Mouse (Mus musculus): ENCODE results near the gene Retnlg. TPM values are rescaled to one million over a fixed set of nuclear protein-coding genes. Genes with fewer than 3 reads are reported as not detected.

Retnlg gene
- total and polyA plus RNA-seq, 3 experiments, result not detected

DNA sequence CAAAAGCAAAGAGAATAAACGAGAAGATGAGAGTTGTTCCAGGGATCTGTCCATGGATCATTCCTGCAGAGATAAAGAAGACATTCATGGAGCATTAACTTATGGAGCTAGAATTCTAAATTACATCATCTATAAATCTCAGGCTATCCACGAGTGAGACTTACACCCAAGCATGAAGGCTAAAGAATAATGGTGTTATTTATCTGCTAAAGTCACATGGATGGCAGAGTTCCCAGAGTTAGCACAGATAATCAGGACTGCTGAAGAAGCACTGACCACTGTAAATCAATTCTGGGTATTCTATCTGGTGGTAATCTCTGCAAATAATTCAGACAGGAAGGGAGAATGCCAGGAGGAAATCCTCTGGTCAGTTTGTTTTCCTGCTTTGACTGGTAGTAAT, 18.3 kb downstream of the Retnlg start:
- no peak for ATAC-seq (ENCODE audit: extremely low read depth, insufficient number of reproducible peaks, low FRiP score, poor library complexity, severe bottlenecking)

DNA sequence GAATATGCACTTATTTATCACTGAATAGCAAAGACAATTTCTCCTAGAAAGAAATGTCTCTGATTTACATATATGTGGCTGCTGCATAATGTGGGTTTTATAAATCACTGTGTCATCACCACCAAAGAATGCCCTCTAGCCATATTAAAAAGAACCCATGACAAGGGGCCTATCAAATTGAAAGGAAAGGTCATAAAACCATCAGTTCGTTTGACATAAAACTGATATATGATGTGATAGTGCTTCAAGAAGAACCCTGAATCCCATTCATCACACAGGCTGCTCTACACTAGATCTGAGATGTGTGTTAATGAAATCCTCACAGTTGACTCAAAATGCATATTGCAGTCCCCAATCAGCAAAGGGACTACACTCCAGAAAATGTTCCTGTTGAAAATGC, 27.4 kb downstream of the Retnlg start:
- Histone ChIP-seq H3K4me1 (ENCODE audit: insufficient read depth, low read depth, low read length) (peaks cover 9% of the 10 kb centered on the region; the same call in 1 of the 2 replicates), H3K27me3 (ENCODE audit: insufficient read depth, low read length) (no peaks in the 10 kb centered on the region), H3K9me3 (replicated peaks) (no peaks in the 10 kb centered on the region), H3K36me3 (replicated peaks) (no peaks in the 10 kb centered on the region), H3K4me3 (ENCODE audit: low read depth, low read length) (no peak overlapping the region)
- DNase-seq (ENCODE audit: low spot score) (no peak), ATAC-seq (ENCODE audit: extremely low read depth, insufficient number of reproducible peaks, low FRiP score, poor library complexity, severe bottlenecking) (no peak)
- TF ChIP-seq TAL1 (conservative IDR thresholded peaks at IDR 0.05; ENCODE audit: low read depth, low read length) (no peak), POLR2AphosphoS5 (IDR thresholded peaks at IDR 0.05; ENCODE audit: insufficient replicate concordance, low read depth, low read length) (no peak), CTCF (IDR thresholded peaks at IDR 0.05; ENCODE audit: low read depth, low read length) (no peak), GATA1 (IDR thresholded peaks at IDR 0.05; ENCODE audit: borderline replicate concordance, low read length) (no peak), GATA2 (IDR thresholded peaks at IDR 0.05; ENCODE audit: borderline replicate concordance, low read depth, low read length) (no peak)

More for the DNA sequence above, 18.3 kb downstream of the Retnlg start:
- Histone ChIP-seq H3K36me3 (replicated peaks) (no peaks in the 10 kb centered on the region), H3K9me3 (replicated peaks) (no peaks in the 10 kb centered on the region), H3K4me1 (ENCODE audit: insufficient read depth, low read depth, low read length) (no peaks in the 10 kb centered on the region), H3K4me3 (ENCODE audit: low read depth, low read length) (no peak overlapping the region), H3K27me3 (ENCODE audit: insufficient read depth, low read length) (no peaks in the 10 kb centered on the region)
- DNase-seq (ENCODE audit: low spot score), result no peak
- TF ChIP-seq TAL1 (conservative IDR thresholded peaks at IDR 0.05; ENCODE audit: low read depth, low read length) (no peak), GATA2 (IDR thresholded peaks at IDR 0.05; ENCODE audit: borderline replicate concordance, low read depth, low read length) (no peak), POLR2AphosphoS5 (IDR thresholded peaks at IDR 0.05; ENCODE audit: insufficient replicate concordance, low read depth, low read length) (no peak), GATA1 (IDR thresholded peaks at IDR 0.05; ENCODE audit: borderline replicate concordance, low read length) (no peak), CTCF (IDR thresholded peaks at IDR 0.05; ENCODE audit: low read depth, low read length) (no peak)

DNA sequence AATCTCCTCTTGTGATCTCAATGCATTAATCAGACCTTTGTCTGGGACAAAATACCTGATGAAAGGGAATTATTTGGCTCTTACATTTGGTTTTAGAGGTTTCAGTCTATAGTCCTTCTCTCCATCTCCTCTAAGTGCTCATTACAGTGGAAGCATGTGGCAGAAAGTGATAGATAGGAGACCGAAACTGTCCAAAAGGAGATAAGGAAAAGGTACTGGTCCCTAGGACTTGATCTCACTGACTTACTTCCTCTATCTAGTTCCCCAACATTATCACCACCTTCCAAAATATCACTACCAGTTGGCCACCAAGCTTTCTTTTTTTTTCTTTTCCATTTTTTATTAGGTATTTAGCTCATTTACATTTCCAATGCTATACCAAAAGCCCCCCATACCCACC, 38.8 kb downstream of the Retnlg start:
- H3K27me3 ChIP-seq (ENCODE audit: insufficient read depth, low read length), result no peaks in the 10 kb centered on the region
- H3K4me3 ChIP-seq (ENCODE audit: low read depth, low read length), result no peak overlapping the region
- H3K4me1 ChIP-seq (ENCODE audit: insufficient read depth, low read depth, low read length), result peaks cover 27% of the 10 kb centered on the region
- TF ChIP-seq POLR2AphosphoS5 (IDR thresholded peaks at IDR 0.05; ENCODE audit: insufficient replicate concordance, low read depth, low read length) (no peak), TAL1 (conservative IDR thresholded peaks at IDR 0.05; ENCODE audit: low read depth, low read length) (peak; percentile 89)
- no peaks in the 10 kb centered on the region for H3K9me3 ChIP-seq (replicated peaks)
- DNase-seq (ENCODE audit: low spot score), result peak; percentile 45
- no peaks in the 10 kb centered on the region for H3K36me3 ChIP-seq (replicated peaks)
- peak; percentile 100 for ATAC-seq (ENCODE audit: extremely low read depth, insufficient number of reproducible peaks, low FRiP score, poor library complexity, severe bottlenecking)

DNA sequence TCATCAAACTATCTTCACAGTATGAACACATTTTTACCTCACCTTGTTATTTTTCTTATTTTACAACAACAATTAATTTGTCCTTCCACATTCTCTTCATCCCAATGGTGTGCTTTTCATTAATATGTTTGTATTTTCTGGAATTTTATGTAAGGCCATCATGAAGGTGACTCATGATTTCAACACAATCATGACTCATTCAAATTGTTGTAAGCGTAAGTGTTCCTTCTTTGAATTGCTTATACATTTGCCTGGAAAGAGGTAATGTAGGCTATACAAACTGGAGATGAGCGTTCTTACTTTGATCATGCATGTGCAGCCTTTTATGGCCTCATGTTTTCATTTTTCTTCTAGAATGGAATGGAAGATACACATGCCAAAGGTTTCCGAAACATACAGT, 40.8 kb downstream of the Retnlg start:
- Histone ChIP-seq H3K27me3 (ENCODE audit: insufficient read depth, low read length) (no peaks in the 10 kb centered on the region), H3K36me3 (replicated peaks) (no peaks in the 10 kb centered on the region), H3K9me3 (replicated peaks) (no peaks in the 10 kb centered on the region), H3K4me1 (ENCODE audit: insufficient read depth, low read depth, low read length) (peaks cover 29% of the 10 kb centered on the region), H3K4me3 (ENCODE audit: low read depth, low read length) (no peak overlapping the region)
- ATAC-seq (ENCODE audit: extremely low read depth, insufficient number of reproducible peaks, low FRiP score, poor library complexity, severe bottlenecking), result no peak
- DNase-seq (ENCODE audit: low spot score), result no peak
- TF ChIP-seq POLR2AphosphoS5 (IDR thresholded peaks at IDR 0.05; ENCODE audit: insufficient replicate concordance, low read depth, low read length) (no peak), TAL1 (conservative IDR thresholded peaks at IDR 0.05; ENCODE audit: low read depth, low read length) (no peak), CTCF (IDR thresholded peaks at IDR 0.05; ENCODE audit: low read depth, low read length) (no peak), GATA2 (IDR thresholded peaks at IDR 0.05; ENCODE audit: borderline replicate concordance, low read depth, low read length) (no peak), GATA1 (IDR thresholded peaks at IDR 0.05; ENCODE audit: borderline replicate concordance, low read length) (no peak)

DNA sequence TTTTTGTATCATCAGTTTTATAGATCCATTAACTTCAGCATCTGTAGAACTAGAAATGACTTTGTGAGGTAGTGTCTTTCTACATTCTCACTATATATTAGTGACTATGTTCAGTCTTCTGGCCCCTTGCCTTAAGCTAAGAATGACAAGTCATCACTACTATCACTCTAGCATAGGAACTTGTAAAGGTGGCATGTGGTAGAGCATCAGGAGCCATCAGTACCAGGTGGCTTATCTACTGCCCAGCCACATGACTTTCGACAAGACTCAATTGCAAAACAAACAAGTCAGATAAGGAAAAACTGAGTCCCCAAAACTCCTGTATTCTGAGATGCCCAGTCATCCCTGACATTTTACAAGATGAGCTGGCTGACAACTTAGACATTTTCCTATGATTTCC, 51.3 kb downstream of the Retnlg start:
- H3K4me1 ChIP-seq (ENCODE audit: insufficient read depth, low read depth, low read length), result peaks cover 16% of the 10 kb centered on the region
- H3K4me3 ChIP-seq (ENCODE audit: low read depth, low read length), result no peak overlapping the region
- no peaks in the 10 kb centered on the region for H3K9me3 ChIP-seq (replicated peaks)
- no peaks in the 10 kb centered on the region for H3K27me3 ChIP-seq (ENCODE audit: insufficient read depth, low read length)
- ATAC-seq (ENCODE audit: extremely low read depth, insufficient number of reproducible peaks, low FRiP score, poor library complexity, severe bottlenecking) (peak; percentile 99), DNase-seq (ENCODE audit: low spot score) (peak; percentile 19)
- TF ChIP-seq GATA1 (IDR thresholded peaks at IDR 0.05; ENCODE audit: borderline replicate concordance, low read length) (no peak), POLR2AphosphoS5 (IDR thresholded peaks at IDR 0.05; ENCODE audit: insufficient replicate concordance, low read depth, low read length) (no peak), CTCF (IDR thresholded peaks at IDR 0.05; ENCODE audit: low read depth, low read length) (no peak), GATA2 (IDR thresholded peaks at IDR 0.05; ENCODE audit: borderline replicate concordance, low read depth, low read length) (0 out of 2 replicates have a peak, but pooled peaks have one; percentile 24), TAL1 (conservative IDR thresholded peaks at IDR 0.05; ENCODE audit: low read depth, low read length) (peak; percentile 84)
- H3K36me3 ChIP-seq (replicated peaks), result peaks cover 21% of the 10 kb centered on the region

Other genes starting within 250 kb of the Retnlg start
- 0.44 TPM in 1 of 2 replicates, not detected in the other for gene Trat1, start 100.6 kb upstream of the Retnlg start, total RNA-seq (2014; fragmentation: Nextera tagmentation)
- 0.16 and 0.41 TPM in 2 replicates for gene Trat1, start 100.6 kb upstream of the Retnlg start, total RNA-seq (2017)
- not detected in 2 replicates for gene Trat1, start 100.6 kb upstream of the Retnlg start, polyA plus RNA-seq (2012)
- not detected in 2 replicates for gene Retnlb, start 55.8 kb upstream of the Retnlg start, total RNA-seq (2014; fragmentation: Nextera tagmentation)
- not detected in 2 replicates for gene Retnlb, start 55.8 kb upstream of the Retnlg start, total RNA-seq (2017)
- gene Retnlb, start 55.8 kb upstream of the Retnlg start, polyA plus RNA-seq (2012), result not detected in 2 replicates
- not detected in 2 replicates for gene Retnla, start 30.1 kb upstream of the Retnlg start, total RNA-seq (2014; fragmentation: Nextera tagmentation)
- not detected in 2 replicates for gene Retnla, start 30.1 kb upstream of the Retnlg start, total RNA-seq (2017)
- gene Retnla, start 30.1 kb upstream of the Retnlg start, polyA plus RNA-seq (2012), result not detected in 2 replicates
- gene Dzip3, start 121.5 kb downstream of the Retnlg start, total RNA-seq (2014; fragmentation: Nextera tagmentation), result 166 and 188 TPM in 2 replicates
- gene Dzip3, start 121.5 kb downstream of the Retnlg start, total RNA-seq (2017), result 50.2 and 52.1 TPM in 2 replicates
- 17.6 and 24.6 TPM in 2 replicates for gene Dzip3, start 121.5 kb downstream of the Retnlg start, polyA plus RNA-seq (2012)
- 79.7 and 82.2 TPM in 2 replicates for gene Cip2a, start 121.6 kb downstream of the Retnlg start, total RNA-seq (2014; fragmentation: Nextera tagmentation)
- gene Cip2a, start 121.6 kb downstream of the Retnlg start, total RNA-seq (2017), result 87.5 and 104 TPM in 2 replicates
- gene Cip2a, start 121.6 kb downstream of the Retnlg start, polyA plus RNA-seq (2012), result 2.5 and 4.5 TPM in 2 replicates
- not detected in 2 replicates for gene Myh15, start 184.9 kb downstream of the Retnlg start, total RNA-seq (2014; fragmentation: Nextera tagmentation)
- gene Myh15, start 184.9 kb downstream of the Retnlg start, total RNA-seq (2017), result under 0.01 TPM in 1 of 2 replicates, not detected in the other
- gene Myh15, start 184.9 kb downstream of the Retnlg start, polyA plus RNA-seq (2012), result not detected in 2 replicates

Measured in G1E (cell line).